Mouse (Mus musculus): ENCODE measurements around the gene Hsd3b7.

GRCm38 (mm10) chr7:127768346-127768996, 31.9 kb upstream of the Hsd3b7 start:
- TF ChIP-seq CTCF (IDR thresholded peaks at IDR 0.05) (peak; percentile 46), EP300 (IDR thresholded peaks at IDR 0.05) (no peak)
